Mouse (Mus musculus): Measurements from ENCODE around the gene Fgf22. TPM values are rescaled to one million over a fixed set of nuclear protein-coding genes. Genes with fewer than 3 reads are reported as not detected.

Gene Fgf22
- polyA plus RNA-seq, 1 experiment from 2014 or later, result 0.38 TPM

DNA sequence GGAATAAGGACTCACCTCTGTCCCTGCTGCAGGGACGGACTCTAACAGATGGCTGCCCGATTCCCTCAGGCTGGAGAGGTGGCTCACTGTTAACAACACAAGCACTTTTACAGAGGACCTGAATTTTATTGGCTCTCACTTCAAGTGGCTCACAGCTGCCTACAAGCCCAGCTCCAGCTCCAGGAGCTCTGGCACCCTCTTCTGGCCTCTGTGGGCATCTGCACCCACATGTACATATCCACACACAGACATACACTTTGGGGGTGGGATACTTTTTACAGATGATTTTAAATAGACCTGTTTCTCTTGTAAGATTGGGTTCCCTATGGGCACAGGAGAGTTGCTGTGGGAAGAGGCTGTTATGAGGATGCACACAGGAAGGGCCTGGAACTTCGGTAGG lies 17.4 kb downstream of the Fgf22 start:
- 95% methylated on average over 3 of the region's 3 CpGs for WGBS
- ATAC-seq (replicated peaks; ENCODE audit: insufficient number of reproducible peaks, low FRiP score, low TSS enrichment, low read depth), result no peak
- no peak for DNase-seq (ENCODE audit: low spot score)
- Histone ChIP-seq H3K36me3 (replicated peaks; ENCODE audit: control insufficient read depth, insufficient read depth, low read depth, low read length) (no peaks in the 10 kb centered on the region), H3K4me1 (ENCODE audit: control insufficient read depth, insufficient read depth, low read length) (peaks cover 4% of the 10 kb centered on the region; the same call in 1 of the 2 replicates), H3K9me3 (replicated peaks; ENCODE audit: control insufficient read depth, low read length) (no peaks in the 10 kb centered on the region), H3K4me2 (ENCODE audit: low read depth, low read length) (no peak overlapping the region), H3K27me3 (ENCODE audit: control insufficient read depth, insufficient read depth, low read length) (no peaks in the 10 kb centered on the region), H3K9ac (replicated peaks; ENCODE audit: low read length) (no peak overlapping the region), H3K27ac (replicated peaks; ENCODE audit: low read depth, low read length) (no peak overlapping the region), H3K4me3 (ENCODE audit: low read depth, low read length) (no peak overlapping the region)

DNA sequence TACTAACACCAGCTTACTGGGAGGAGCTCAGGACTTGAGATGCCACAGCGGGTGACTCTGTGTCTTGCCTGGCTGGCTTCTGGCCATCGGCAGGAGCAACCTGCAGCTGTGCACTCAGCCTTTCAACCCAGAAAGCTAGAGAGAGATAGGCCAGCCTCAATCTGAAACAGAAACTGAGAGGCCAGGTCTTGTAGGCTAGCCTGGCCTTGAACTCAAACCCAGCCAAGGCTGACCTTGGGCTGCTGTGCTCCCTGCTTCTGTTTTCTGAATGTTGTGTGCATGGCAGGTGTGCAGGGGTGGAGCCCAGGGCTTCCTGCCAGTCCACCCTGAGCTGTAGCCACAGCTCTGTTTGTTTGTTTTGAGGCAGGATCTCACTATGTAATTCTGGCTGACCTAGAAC lies 18.3 kb downstream of the Fgf22 start:
- Histone ChIP-seq H3K27me3 (ENCODE audit: control insufficient read depth, insufficient read depth, low read length) (peaks cover 7% of the 10 kb centered on the region; the same call in 1 of the 2 replicates), H3K4me2 (ENCODE audit: low read depth, low read length) (no peak overlapping the region), H3K27ac (replicated peaks; ENCODE audit: low read depth, low read length) (no peak overlapping the region), H3K4me1 (ENCODE audit: control insufficient read depth, insufficient read depth, low read length) (peaks cover 3% of the 10 kb centered on the region; the same call in 1 of the 2 replicates), H3K9me3 (replicated peaks; ENCODE audit: control insufficient read depth, low read length) (no peaks in the 10 kb centered on the region), H3K4me3 (ENCODE audit: low read depth, low read length) (no peak overlapping the region), H3K36me3 (replicated peaks; ENCODE audit: control insufficient read depth, insufficient read depth, low read depth, low read length) (no peaks in the 10 kb centered on the region), H3K9ac (replicated peaks; ENCODE audit: low read length) (no peak overlapping the region)
- no peak for DNase-seq (ENCODE audit: low spot score)
- no peak for ATAC-seq (replicated peaks; ENCODE audit: insufficient number of reproducible peaks, low FRiP score, low TSS enrichment, low read depth)
- WGBS, result 79% methylated on average over 2 of the region's 2 CpGs

- no peak overlapping the region for H3K9ac ChIP-seq (replicated peaks; ENCODE audit: low read length)
- H3K27me3 ChIP-seq (ENCODE audit: control insufficient read depth, insufficient read depth, low read length), result peaks cover 10% of the 10 kb centered on the region; the same call in 1 of the 2 replicates
- no peak overlapping the region for H3K4me3 ChIP-seq (ENCODE audit: low read depth, low read length)
- 71% methylated on average over 5 of the region's 5 CpGs for WGBS
- DNase-seq (ENCODE audit: low spot score) (no peak), ATAC-seq (replicated peaks; ENCODE audit: insufficient number of reproducible peaks, low FRiP score, low TSS enrichment, low read depth) (no peak)
- H3K36me3 ChIP-seq (replicated peaks; ENCODE audit: control insufficient read depth, insufficient read depth, low read depth, low read length), result no peaks in the 10 kb centered on the region
- H3K9me3 ChIP-seq (replicated peaks; ENCODE audit: control insufficient read depth, low read length), result no peaks in the 10 kb centered on the region
- no peak overlapping the region for H3K4me2 ChIP-seq (ENCODE audit: low read depth, low read length)
- peaks cover 3% of the 10 kb centered on the region; the same call in 1 of the 2 replicates for H3K4me1 ChIP-seq (ENCODE audit: control insufficient read depth, insufficient read depth, low read length)
- H3K27ac ChIP-seq (replicated peaks; ENCODE audit: low read depth, low read length), result no peak overlapping the region
These were observed 19.8 kb downstream of the Fgf22 start for GRCm38 (mm10) chr10:79774486-79775279.

DNA sequence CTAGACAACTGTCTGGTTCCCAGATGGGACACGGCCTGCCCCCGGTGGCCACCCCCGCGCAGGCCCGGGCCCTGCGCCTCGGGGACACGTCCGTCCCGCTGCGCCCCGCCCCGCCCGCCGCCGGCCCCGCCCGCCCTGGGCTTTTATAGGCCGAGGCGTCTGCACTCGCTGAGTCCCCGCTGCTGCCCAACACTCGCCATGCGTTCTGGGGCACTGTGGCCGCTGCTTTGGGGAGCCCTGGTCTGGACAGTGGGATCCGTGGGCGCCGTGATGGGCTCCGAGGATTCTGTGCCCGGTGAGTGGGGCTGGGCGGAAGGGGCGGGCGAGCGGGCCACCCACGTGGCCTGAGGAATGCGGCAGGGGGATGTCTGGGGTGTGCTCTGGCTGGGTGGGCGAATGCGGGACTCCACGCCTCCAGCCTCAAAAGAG lies 22.2 kb downstream of the Fgf22 start, which contains the start of gene Fstl3:
TSS of gene Fstl3 (plus strand) at position 170 of the 429 bp plus-strand sequence.
- H3K4me3 ChIP-seq (ENCODE audit: low read depth, low read length), result peak within 1 kb of the TSS; percentile 30
- H3K9me3 ChIP-seq (replicated peaks; ENCODE audit: control insufficient read depth, low read length), result no peaks in the 10 kb centered on the region
- no peaks in the 10 kb centered on the region for H3K36me3 ChIP-seq (replicated peaks; ENCODE audit: control insufficient read depth, insufficient read depth, low read depth, low read length)
- H3K4me1 ChIP-seq (ENCODE audit: control insufficient read depth, insufficient read depth, low read length), result peaks cover 3% of the 10 kb centered on the region; the same call in 1 of the 2 replicates
- H3K27me3 ChIP-seq (ENCODE audit: control insufficient read depth, insufficient read depth, low read length), result peaks cover 13% of the 10 kb centered on the region; the same call in 1 of the 2 replicates
- no peak for ATAC-seq (replicated peaks; ENCODE audit: insufficient number of reproducible peaks, low FRiP score, low TSS enrichment, low read depth)
- peak within 1 kb of the TSS; percentile 50 for H3K4me2 ChIP-seq (ENCODE audit: low read depth, low read length)
- 1% methylated on average over 29 of the region's 39 CpGs for WGBS
- peak within 1 kb of the TSS; percentile 41 for H3K9ac ChIP-seq (replicated peaks; ENCODE audit: low read length)
- DNase-seq (ENCODE audit: low spot score), result peak; percentile 54
- no peak within 1 kb of the TSS for H3K27ac ChIP-seq (replicated peaks; ENCODE audit: low read depth, low read length)

GRCm38 (mm10) chr10:79778006-79778405 lies 23.1 kb downstream of the Fgf22 start:
- H3K36me3 ChIP-seq (replicated peaks; ENCODE audit: control insufficient read depth, insufficient read depth, low read depth, low read length), result no peaks in the 10 kb centered on the region
- no peak overlapping the region for H3K4me2 ChIP-seq (ENCODE audit: low read depth, low read length)
- H3K27me3 ChIP-seq (ENCODE audit: control insufficient read depth, insufficient read depth, low read length), result peaks cover 14% of the 10 kb centered on the region; the same call in 1 of the 2 replicates
- DNase-seq (ENCODE audit: low spot score), result no peak
- no peaks in the 10 kb centered on the region for H3K9me3 ChIP-seq (replicated peaks; ENCODE audit: control insufficient read depth, low read length)
- no peak for ATAC-seq (replicated peaks; ENCODE audit: insufficient number of reproducible peaks, low FRiP score, low TSS enrichment, low read depth)
- H3K9ac ChIP-seq (replicated peaks; ENCODE audit: low read length), result no peak overlapping the region
- no peak overlapping the region for H3K4me3 ChIP-seq (ENCODE audit: low read depth, low read length)
- H3K27ac ChIP-seq (replicated peaks; ENCODE audit: low read depth, low read length), result no peak overlapping the region
- WGBS, result 23% methylated on average over 15 of the region's 15 CpGs
- peaks cover 3% of the 10 kb centered on the region; the same call in 1 of the 2 replicates for H3K4me1 ChIP-seq (ENCODE audit: control insufficient read depth, insufficient read depth, low read length)

DNA sequence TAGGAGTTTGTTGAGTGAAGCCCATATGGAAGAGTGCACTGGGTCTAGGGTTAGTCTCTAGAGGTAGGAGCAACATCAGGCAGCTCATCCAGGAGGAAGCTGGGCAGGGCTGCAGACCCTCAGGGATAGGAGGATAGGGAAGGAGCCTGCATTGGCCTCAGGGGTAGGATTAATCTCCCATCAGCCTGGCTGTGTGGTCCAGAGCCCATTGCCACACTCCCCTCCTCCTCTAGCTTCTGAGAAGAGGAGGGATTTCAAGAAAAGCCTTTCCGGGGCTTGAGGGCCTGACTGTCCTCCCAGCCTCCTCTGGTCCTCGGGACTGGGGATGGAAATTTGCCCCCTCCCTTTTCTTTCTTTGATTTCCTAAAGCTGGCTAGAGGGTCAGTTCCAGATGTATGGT lies 24.3 kb downstream of the Fgf22 start:
- H3K27me3 ChIP-seq (ENCODE audit: control insufficient read depth, insufficient read depth, low read length), result peaks cover 14% of the 10 kb centered on the region; the same call in 1 of the 2 replicates
- H3K27ac ChIP-seq (replicated peaks; ENCODE audit: low read depth, low read length), result no peak overlapping the region
- H3K4me2 ChIP-seq (ENCODE audit: low read depth, low read length), result no peak overlapping the region
- DNase-seq (ENCODE audit: low spot score) (no peak), ATAC-seq (replicated peaks; ENCODE audit: insufficient number of reproducible peaks, low FRiP score, low TSS enrichment, low read depth) (no peak)
- no peaks in the 10 kb centered on the region for H3K9me3 ChIP-seq (replicated peaks; ENCODE audit: control insufficient read depth, low read length)
- no peaks in the 10 kb centered on the region for H3K36me3 ChIP-seq (replicated peaks; ENCODE audit: control insufficient read depth, insufficient read depth, low read depth, low read length)
- no peak overlapping the region for H3K4me3 ChIP-seq (ENCODE audit: low read depth, low read length)
- 23% methylated on average over 2 of the region's 2 CpGs for WGBS
- peaks cover 3% of the 10 kb centered on the region; the same call in 1 of the 2 replicates for H3K4me1 ChIP-seq (ENCODE audit: control insufficient read depth, insufficient read depth, low read length)
- no peak overlapping the region for H3K9ac ChIP-seq (replicated peaks; ENCODE audit: low read length)

DNA sequence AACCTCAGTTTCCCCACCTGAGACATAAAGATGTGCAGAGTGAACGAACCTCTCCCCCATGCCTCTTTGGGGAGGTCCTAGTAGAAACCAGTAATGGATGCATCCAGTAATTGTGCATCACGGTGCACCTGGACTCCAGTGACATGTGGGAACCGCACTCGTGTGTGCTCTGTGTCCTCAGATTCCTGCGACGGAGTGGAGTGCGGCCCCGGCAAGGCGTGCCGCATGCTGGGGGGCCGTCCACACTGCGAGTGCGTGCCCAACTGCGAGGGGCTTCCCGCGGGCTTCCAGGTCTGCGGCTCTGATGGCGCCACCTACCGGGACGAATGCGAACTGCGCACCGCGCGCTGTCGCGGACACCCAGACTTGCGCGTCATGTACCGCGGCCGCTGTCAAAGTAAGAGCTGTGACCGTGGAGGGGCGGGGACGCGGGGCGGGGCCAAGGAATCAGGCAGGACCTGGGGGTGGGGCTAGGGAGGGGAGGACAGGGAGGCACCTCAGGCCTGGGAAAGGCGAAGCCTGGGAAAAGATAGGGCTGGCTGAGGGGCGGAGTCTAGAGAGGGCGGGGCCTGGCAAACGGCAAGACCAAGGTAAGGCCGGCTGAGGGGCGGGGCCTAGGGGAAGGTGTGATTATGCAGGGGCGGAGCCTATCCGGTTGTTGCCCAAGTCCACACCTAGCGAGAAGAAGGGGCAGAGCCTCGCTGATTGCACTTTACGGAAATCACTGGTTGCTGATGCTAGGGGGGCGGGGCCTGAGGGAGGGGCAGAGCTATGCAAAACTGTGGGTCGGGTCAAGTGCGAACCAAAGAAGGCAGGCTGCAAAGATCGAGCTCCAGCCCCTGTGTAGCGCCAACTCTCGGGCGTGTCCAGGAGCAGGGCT lies 25.1 kb downstream of the Fgf22 start:
- H3K4me2 ChIP-seq (ENCODE audit: low read depth, low read length), result peak overlapping the region; percentile 71
- no peak overlapping the region for H3K9ac ChIP-seq (replicated peaks; ENCODE audit: low read length)
- H3K4me3 ChIP-seq (ENCODE audit: low read depth, low read length), result peak overlapping the region; percentile 33
- DNase-seq (ENCODE audit: low spot score) (peak; percentile 93), ATAC-seq (replicated peaks; ENCODE audit: insufficient number of reproducible peaks, low FRiP score, low TSS enrichment, low read depth) (peak; percentile 86)
- WGBS, result 1% methylated on average over 54 of the region's 55 CpGs
- no peaks in the 10 kb centered on the region for H3K9me3 ChIP-seq (replicated peaks; ENCODE audit: control insufficient read depth, low read length)
- no peak overlapping the region for H3K27ac ChIP-seq (replicated peaks; ENCODE audit: low read depth, low read length)
- peaks cover 3% of the 10 kb centered on the region; the same call in 1 of the 2 replicates for H3K4me1 ChIP-seq (ENCODE audit: control insufficient read depth, insufficient read depth, low read length)
- peaks cover 14% of the 10 kb centered on the region; the same call in 1 of the 2 replicates for H3K27me3 ChIP-seq (ENCODE audit: control insufficient read depth, insufficient read depth, low read length)
- H3K36me3 ChIP-seq (replicated peaks; ENCODE audit: control insufficient read depth, insufficient read depth, low read depth, low read length), result no peaks in the 10 kb centered on the region

All from embryonic facial prominence, embryonic 11.5 days (tissue).